Mouse (Mus musculus) ES-Bruce4 (cell line): ENCODE data around the gene Kif22. TPM values are rescaled to one million over a fixed set of nuclear protein-coding genes. Genes with fewer than 3 reads are reported as not detected.

Source experiments
- H3K27ac ChIP-seq: 2 replicates; pipeline ENCODE4 v1.5.1; 2012; ENCODE audit warnings: low read length, inconsistent platforms; ENCODE audit not compliant: insufficient read depth
- H3K27me3 ChIP-seq: 2 replicates; pipeline ENCODE4 v1.6.1; 2012; ENCODE audit warnings: mild to moderate bottlenecking, low read length, inconsistent platforms; ENCODE audit not compliant: control insufficient read depth, poor library complexity, insufficient read depth, severe bottlenecking
- H3K36me3 ChIP-seq: 2 replicates; pipeline ENCODE4 v1.6.1; 2012; ENCODE audit warnings: inconsistent platforms, mild to moderate bottlenecking, low read length, moderate library complexity; ENCODE audit not compliant: control insufficient read depth, poor library complexity, insufficient read depth, severe bottlenecking
- H3K4me1 ChIP-seq: one replicate; pipeline ENCODE4 v1.8.1; 2011; ENCODE audit warnings: low read length; ENCODE audit not compliant: control insufficient read depth, insufficient read depth
- H3K4me3 ChIP-seq: 2 replicates; pipeline ENCODE4 v1.5.1; 2011; ENCODE audit warnings: low read depth, mild to moderate bottlenecking, low read length
- H3K9ac ChIP-seq: 2 replicates; pipeline ENCODE4 v1.6.1; 2012; ENCODE audit warnings: low read depth, mild to moderate bottlenecking, inconsistent platforms; ENCODE audit not compliant: poor library complexity, severe bottlenecking
- H3K9me3 ChIP-seq: replicated peaks from 2 replicates; pipeline ENCODE4 v1.6.1; 2012; ENCODE audit warnings: mild to moderate bottlenecking, low read length, inconsistent platforms; ENCODE audit not compliant: control insufficient read depth, poor library complexity, insufficient read depth, severe bottlenecking
- CTCF ChIP-seq: IDR thresholded peaks from one replicate; pipeline ENCODE4 v1.8.1; 2011; ENCODE audit warnings: low read depth, low read length
- EP300 ChIP-seq: IDR thresholded peaks from 2 replicates; pipeline ENCODE4 v1.6.1; 2011; ENCODE audit warnings: low read depth, low read length; ENCODE audit not compliant: insufficient read depth
- POLR2A ChIP-seq: IDR thresholded peaks from one replicate; pipeline ENCODE4 v1.8.1; 2011; ENCODE audit warnings: low read length; ENCODE audit not compliant: insufficient read depth
- polyA plus RNA-seq: library from polyadenylated mRNA; stranded (reverse); fragments of >200 nt; gene quantifications from 2 replicates; pipeline ENCODE4 v1.2.4, GENCODE M21; 2011; ENCODE audit warnings: low read depth; ENCODE audit not compliant: missing spikeins, insufficient read depth, insufficient read length

Gene Kif22
- polyA plus RNA-seq, 1 experiment = 106 TPM

- H3K4me1 ChIP-seq = peaks cover 5% of the 10 kb centered on the region
- no peak overlapping the region for H3K27ac ChIP-seq
- no peaks in the 10 kb centered on the region for H3K27me3 ChIP-seq
- H3K4me3 ChIP-seq = no peak overlapping the region
- no peaks in the 10 kb centered on the region for H3K9me3 ChIP-seq
- TF ChIP-seq CTCF = no peak
- TF ChIP-seq EP300 = no peak
- TF ChIP-seq POLR2A = no peak
- peaks cover 9% of the 10 kb centered on the region for H3K36me3 ChIP-seq
- no peak overlapping the region for H3K9ac ChIP-seq
Observed at GRCm38 (mm10) chr7:127013385-127013784, 28.9 kb downstream of the Kif22 start.

GRCm38 (mm10) chr7:127012845-127013244 is 29.4 kb downstream of the Kif22 start:
- peaks cover 9% of the 10 kb centered on the region for H3K36me3 ChIP-seq
- no peak for TF ChIP-seq POLR2A
- TF ChIP-seq CTCF = no peak
- TF ChIP-seq EP300 = no peak
- H3K27me3 ChIP-seq = no peaks in the 10 kb centered on the region
- no peak overlapping the region for H3K27ac ChIP-seq
- no peak overlapping the region for H3K4me3 ChIP-seq
- H3K9me3 ChIP-seq = no peaks in the 10 kb centered on the region
- H3K4me1 ChIP-seq = peaks cover 5% of the 10 kb centered on the region
- H3K9ac ChIP-seq = no peak overlapping the region

- Histone ChIP-seq H3K4me1 (peaks cover 7% of the 10 kb centered on the region), H3K9me3 (no peaks in the 10 kb centered on the region), H3K27ac (0 out of 2 replicates have a peak overlapping the region, but pooled peaks have one; percentile 7), H3K4me3 (no peak overlapping the region), H3K36me3 (peaks cover 9% of the 10 kb centered on the region), H3K9ac (no peak overlapping the region), H3K27me3 (no peaks in the 10 kb centered on the region)
- TF ChIP-seq EP300 = no peak
- no peak for TF ChIP-seq POLR2A
- TF ChIP-seq CTCF = no peak
Observed at GRCm38 (mm10) chr7:127012374-127012773, 29.9 kb downstream of the Kif22 start.

GRCm38 (mm10) chr7:127011717-127012116 is 30.6 kb downstream of the Kif22 start:
- TF ChIP-seq POLR2A = no peak
- no peak for TF ChIP-seq EP300
- TF ChIP-seq CTCF = no peak
- peaks cover 7% of the 10 kb centered on the region for H3K4me1 ChIP-seq
- H3K9ac ChIP-seq = peak overlapping the region; percentile 22; the same call in 1 of the 2 replicates
- H3K27me3 ChIP-seq = no peaks in the 10 kb centered on the region
- no peaks in the 10 kb centered on the region for H3K9me3 ChIP-seq
- H3K36me3 ChIP-seq = peaks cover 9% of the 10 kb centered on the region
- peak overlapping the region; percentile 21; the same call in 1 of the 2 replicates for H3K4me3 ChIP-seq
- 0 out of 2 replicates have a peak overlapping the region, but pooled peaks have one; percentile 20 for H3K27ac ChIP-seq

GRCm38 (mm10) chr7:127011051-127011450 is 31.2 kb downstream of the Kif22 start:
- TF ChIP-seq POLR2A (no peak), CTCF (no peak), EP300 (no peak)
- H3K4me1 ChIP-seq = peaks cover 7% of the 10 kb centered on the region
- no peaks in the 10 kb centered on the region for H3K9me3 ChIP-seq
- peaks cover 9% of the 10 kb centered on the region for H3K36me3 ChIP-seq
- H3K27ac ChIP-seq = peak overlapping the region; percentile 20; the same call in 1 of the 2 replicates
- H3K27me3 ChIP-seq = no peaks in the 10 kb centered on the region
- H3K4me3 ChIP-seq = no peak overlapping the region
- H3K9ac ChIP-seq = 0 out of 2 replicates have a peak overlapping the region, but pooled peaks have one; percentile 22

- Histone ChIP-seq H3K36me3 (no peaks in the 10 kb centered on the region), H3K4me3 (no peak overlapping the region), H3K27ac (peak overlapping the region; percentile 79), H3K9me3 (no peaks in the 10 kb centered on the region), H3K4me1 (peaks cover 7% of the 10 kb centered on the region), H3K27me3 (no peaks in the 10 kb centered on the region), H3K9ac (no peak overlapping the region)
- TF ChIP-seq POLR2A = no peak
- no peak for TF ChIP-seq CTCF
- no peak for TF ChIP-seq EP300
Observed at GRCm38 (mm10) chr7:127009307-127010085, 32.8 kb downstream of the Kif22 start.
